Mouse (Mus musculus) limb, embryonic 13.5 days (tissue): Measurements from ENCODE around the gene Defb48. TPM values are rescaled to one million over a fixed set of nuclear protein-coding genes. Genes with fewer than 3 reads are reported as not detected.

Source experiments
- polyA plus RNA-seq: library from polyadenylated mRNA; unstranded; fragments of >200 nt; fragmentation: Nextera tagmentation; extraction: Ambion mirVana; gene quantifications from 2 replicates; pipeline ENCODE4 v1.2.1, GENCODE M21; 2015

Gene Defb48
- polyA plus RNA-seq, 1 experiment from 2014 or later, result not detected

Other genes starting within 250 kb of the Defb48 start
- 23.3 and 23.7 TPM in 2 replicates for gene Ints6, start 223.3 kb downstream of the Defb48 start, polyA plus RNA-seq
- 7.3 and 8.6 TPM in 2 replicates for gene Wdfy2, start 146.8 kb downstream of the Defb48 start, polyA plus RNA-seq
- gene Defb47, start 13.6 kb upstream of the Defb48 start, polyA plus RNA-seq, result not detected in 2 replicates
- gene Defb43, start 27.3 kb upstream of the Defb48 start, polyA plus RNA-seq, result not detected in 2 replicates
- 0.40 TPM in 1 of 2 replicates, not detected in the other for gene Defb42, start 62.5 kb upstream of the Defb48 start, polyA plus RNA-seq
- gene Defb30, start 65.5 kb upstream of the Defb48 start, polyA plus RNA-seq, result not detected in 2 replicates